Mouse (Mus musculus): ENCODE measurements at regions not wholly inside any gene's neighbourhood (a gene's known extent, or its start where the extent isn't known, plus 50 kb on each side); places are given as distances from the start of the nearest gene placed in this dataset.

DNA sequence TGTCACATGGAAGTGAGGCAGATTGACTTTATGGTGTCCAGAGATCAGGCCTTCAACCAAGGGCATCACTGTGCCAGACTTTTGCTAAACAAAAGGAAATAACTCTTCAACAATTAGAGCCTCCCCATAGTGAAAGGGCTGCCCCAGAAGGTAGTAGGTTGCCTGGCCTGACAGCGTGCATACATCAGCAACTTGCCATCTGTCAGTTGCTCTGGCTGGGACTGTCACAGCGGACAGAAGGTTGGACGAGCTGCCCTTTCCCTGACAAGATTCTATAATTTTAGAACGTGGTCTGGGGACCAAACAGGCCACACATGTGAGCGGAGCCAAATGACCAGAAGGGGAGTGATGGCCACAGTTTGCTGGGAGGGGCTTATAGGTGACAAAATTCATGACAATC is 119.7 kb upstream of the Rpl38 start:
- no peak for DNase-seq

DNA sequence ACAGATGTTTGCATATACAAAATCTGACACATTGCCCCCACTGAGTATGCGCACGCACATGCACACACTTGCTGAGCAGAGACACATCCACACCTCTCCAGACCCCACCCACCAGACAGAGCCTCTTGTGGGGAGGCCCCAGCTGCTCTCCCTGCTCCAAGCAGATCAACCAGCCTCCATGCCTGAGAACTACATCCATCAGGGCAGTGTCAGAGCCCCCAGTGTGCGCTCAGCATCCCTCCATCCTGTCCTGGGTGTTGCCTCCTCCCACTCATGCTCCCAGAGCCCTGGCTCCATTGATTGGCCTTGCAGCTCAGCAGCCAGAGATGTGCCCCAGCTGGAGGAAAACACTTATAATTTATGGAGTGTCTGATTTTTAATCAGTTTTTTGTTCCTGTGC is 124.1 kb upstream of the Rpl38 start:
- DNase-seq: no peak

DNA sequence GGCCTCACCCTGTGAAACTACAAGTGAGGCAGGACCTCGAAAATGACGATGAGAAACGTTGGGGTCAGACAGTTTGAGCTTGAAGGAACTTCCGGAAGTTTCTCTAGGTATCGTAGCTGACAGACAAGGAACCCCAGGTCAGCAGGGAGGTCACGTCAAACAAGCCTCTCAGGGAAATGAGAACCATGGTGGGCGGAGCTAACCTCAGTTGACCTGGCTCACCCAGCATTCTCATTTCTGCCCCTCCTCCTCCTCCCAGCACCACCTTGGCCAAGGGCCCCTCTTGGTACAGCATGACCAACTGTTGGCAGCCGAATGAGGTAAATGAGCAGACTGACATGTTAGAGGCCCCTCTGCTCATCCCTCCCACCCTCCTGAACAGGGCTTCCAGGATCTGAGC is 126.2 kb upstream of the Rpl38 start:
- DNase-seq: no peak

DNA sequence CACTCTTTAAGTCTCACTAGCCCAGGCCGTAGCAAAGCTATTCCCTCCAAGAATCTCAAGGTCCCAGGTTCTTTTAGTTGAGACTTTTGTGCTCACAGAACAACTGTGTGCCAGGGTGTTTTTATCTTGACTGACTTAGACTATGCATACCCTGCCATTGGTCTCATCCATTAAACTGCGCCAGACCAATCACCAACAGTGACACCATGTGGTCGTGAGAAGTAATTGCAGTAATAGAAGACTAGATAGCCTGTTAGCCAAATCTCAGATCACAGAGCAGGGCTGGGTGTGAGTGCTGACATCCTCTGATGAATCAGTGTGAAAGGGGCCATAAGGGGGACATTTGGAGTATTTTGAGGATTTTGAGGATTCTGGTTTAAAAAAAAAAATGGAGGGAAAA is 127.8 kb upstream of the Rpl38 start:
- no peak for DNase-seq

DNA sequence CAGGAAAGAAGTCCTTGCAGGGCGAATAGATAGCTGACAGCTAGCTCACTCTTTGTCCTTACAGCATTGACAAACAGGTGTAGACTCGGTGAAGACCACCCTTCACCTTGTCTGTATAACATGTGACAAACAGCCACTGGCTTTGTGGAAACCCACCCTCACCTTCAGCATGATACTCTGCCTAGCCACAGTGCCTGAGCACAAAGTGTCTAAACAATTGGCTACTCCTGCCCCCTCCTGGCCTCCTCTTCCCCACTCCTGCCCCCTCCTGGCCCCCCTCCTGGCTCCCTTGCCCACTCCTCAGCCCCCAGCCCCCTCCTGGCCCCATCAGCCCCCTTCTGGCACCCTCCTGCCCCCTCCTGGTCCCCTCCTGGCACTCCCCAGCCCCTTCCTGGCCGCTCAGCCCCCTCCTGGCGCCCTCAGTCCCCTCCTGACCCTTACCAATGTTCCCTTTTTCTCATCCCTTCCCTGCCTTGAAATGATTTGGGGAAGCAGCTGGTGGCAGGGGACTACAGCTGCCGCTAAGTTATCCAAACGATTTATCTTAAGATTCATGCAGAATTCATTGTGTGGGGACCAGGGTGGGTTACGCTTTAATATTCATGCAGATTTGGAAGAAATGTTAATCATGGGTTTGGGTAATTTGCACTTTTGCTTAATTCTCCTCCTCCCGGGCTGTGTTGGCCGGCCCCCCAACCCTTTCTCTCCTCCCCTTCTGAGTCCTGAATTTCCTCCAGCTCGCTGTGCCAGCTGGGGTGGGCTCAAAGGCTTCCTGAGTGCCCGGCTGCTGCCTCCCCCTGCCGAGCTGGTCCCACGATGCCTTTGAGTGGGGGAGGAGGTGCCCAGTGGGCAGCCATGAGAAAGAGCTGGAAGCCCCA is 131.5 kb upstream of the Rpl38 start:
- DNase-seq: no peak

DNA sequence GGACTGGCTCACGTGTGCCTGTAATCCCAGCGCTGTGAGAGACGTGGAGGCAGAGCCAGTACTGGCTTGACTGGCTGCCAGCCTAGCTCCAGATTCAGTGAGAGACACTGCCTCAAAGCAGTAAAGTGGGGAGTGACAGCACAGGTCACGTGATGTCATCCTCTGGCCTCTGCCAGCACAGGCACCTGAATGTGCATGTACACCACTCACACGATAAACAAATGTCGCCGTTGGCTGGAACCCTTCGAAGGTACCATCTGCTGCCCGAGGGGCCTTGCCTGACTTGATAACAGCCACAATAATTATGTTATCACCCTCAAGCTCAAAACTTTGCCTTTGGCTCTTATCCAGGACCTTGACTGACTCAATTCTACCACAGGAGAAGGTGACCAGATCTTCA is 132.4 kb upstream of the Rpl38 start:
- DNase-seq: no peak

DNA sequence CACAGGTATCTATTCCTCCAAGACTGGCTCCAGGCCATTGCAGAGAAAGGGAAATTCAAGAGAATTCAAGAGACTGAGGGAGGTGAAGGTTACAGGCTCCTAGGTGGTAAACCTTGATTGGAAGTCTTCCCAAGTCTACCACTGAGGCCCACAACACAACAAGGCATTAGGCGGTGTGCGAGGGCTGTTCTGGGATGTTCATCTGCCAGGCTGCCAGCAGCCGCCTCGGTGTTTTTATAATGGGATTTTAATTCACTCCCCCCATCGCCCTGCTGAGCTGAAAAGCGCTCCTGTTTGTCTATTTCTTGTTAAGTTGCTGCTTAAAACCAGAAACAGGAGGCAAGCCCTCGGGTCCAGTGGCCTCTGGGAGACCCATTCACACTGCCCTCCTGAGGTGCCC is 133.9 kb upstream of the Rpl38 start:
- DNase-seq: no peak

DNA sequence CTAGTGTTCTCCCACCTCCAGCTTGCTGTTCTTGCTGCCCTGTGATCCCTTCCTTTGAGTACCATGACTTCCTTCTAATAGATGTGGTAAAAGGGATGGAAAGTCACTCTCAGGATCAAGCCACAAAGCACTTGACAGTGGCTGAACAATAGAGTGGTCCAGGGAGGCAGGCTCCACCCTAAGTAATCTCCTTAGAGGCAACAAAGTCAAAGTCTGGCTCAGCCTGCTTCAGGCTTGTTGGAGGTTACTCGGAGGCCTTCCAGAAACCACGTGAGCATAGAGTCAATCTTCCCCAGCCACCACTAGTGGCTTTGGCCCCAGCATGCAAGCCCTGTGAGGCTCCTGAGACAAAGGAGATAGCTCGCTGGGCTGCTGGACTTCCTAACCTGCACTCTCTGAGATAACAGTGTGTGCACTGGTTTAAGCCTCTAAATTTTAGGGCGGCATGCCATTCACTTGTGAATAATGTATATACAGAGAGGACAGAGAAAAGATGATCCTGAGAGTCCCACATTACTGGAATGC is 137.0 kb upstream of the Rpl38 start:
- DNase-seq: no peak

DNA sequence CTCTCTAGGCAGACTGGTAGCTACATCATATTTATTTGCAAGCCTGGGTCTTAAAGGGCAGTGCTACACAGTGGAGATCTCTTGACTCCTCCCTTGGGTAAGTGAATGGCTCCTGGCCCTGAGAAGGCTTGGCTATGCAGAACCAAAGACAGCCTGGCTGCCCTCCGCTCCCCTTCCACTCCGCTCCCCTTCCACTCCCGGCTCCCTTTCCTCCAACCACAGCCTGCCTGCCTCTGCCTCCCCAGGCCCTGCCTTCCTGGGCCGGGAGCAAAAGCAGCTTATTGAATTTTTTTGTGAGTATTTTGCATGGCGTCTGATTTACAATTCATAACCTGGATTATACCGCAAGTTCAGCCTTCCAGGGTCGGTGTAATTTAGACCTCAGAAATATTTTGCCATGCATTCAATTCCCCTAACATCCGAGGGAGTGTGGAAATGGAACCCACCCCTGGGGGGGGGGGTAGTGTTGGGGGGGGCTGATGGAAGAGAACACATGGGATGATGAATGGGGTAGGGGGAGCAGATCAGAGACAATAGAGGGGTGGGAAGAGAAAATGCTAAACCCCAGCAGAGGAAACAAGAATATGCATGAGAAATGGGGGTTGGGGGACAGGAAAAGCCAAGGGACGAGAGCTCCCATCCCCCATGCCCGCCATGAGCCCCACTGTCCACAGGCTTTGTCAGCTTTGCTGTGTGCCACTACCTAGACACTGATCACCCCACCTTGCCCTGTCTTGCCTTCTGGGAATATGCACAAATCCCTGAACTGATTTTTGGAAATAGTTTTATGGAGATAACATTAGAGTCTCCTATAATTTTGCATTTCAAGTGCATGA is 139.2 kb upstream of the Rpl38 start:
- DNase-seq: no peak

DNA sequence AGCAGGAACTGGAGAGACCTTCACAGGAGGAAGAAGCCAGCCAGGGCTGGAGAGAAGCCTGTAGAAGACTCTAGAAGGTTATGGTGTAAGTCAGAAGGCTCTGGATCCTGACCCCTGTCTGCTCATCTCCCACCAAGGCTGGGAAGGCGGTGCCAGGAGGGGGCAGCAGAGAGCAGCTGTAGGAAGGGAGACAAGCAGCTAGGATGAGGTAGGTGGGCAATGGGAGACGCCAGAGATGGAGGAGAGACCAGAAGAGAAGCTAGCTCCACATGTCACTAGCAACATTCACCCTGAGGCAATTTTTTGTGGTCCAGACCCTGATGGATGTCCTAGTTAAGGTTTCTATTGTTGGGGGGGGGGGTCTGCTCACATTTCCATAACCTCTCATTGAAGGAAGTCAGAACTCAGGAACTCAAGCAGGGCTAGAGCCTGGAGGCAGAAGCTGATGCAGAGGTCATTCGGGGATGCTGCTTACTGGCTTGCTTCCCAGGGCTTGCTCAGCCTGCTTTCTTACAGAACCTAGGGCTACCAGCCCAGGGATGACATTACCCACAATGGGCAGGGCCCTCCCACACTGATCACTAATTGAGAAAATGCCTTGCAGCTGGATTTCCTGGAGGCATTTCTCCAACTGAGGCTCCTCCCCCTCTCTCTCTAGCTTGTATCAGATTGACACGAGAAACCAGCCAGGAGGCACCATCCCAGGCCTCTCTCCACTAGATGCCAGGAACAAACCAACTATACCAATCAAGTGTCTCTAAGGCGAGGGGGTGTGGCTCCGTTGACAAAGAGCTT is 144.7 kb upstream of the Rpl38 start:
- peak; percentile 93 for DNase-seq

DNA sequence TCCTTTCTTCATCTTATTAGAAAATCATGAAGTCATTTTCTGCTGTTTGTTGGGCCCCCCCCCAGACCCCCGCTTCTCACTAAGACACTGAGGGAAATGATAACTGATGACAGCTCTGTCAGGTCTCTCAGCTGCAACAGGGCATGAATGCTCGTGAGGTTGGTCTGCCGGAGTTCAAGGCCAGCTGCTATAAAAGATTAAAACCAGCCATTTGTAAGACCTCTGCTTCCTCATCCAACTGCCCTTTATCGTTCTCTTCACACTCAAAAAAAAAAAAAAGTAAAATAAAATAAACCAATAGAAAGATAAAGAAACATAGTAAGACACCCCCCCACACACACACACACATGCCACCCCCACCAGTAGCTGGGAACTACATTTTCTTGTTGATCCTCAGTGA is 153.0 kb upstream of the Rpl38 start:
- DNase-seq: no peak

DNA sequence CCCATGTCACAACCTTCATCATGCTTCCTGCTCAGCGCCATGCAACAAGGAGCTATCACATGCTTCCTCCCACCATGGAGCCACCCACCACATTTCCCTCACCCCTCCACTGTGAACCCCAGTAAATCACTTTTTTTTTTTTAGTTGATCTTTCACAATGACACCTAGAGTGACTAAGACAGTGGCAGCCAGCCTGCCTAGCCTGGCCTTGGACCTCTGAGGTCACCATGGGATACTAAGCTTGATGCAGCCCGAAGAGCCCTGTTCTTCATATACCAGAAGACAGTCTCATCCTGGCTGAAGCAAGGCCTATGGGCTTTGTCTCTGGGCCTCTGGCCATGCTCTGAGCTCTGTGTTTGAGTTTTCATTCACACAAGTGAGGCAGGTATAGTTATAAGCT is 154.2 kb upstream of the Rpl38 start:
- DNase-seq: no peak

DNA sequence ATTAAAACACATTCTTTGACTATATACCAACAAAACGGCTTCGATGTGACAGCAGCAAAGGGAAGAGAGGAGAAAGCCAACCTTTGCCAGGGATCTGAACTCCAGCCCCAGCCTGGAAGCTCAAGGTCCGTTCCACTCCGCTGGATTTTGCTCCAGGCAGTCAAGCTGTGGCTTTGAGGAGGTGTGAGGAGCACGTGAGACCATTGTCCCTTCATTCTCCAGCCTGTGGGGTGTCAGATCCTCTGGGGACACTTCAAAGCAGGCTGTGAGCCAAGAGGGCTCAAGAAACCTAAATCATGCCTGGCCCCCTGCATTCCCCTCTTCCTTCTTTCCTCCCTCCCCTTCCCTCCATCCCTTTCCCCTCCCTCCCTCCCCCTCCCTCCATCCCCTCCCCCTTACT is 154.9 kb upstream of the Rpl38 start:
- DNase-seq: no peak

DNA sequence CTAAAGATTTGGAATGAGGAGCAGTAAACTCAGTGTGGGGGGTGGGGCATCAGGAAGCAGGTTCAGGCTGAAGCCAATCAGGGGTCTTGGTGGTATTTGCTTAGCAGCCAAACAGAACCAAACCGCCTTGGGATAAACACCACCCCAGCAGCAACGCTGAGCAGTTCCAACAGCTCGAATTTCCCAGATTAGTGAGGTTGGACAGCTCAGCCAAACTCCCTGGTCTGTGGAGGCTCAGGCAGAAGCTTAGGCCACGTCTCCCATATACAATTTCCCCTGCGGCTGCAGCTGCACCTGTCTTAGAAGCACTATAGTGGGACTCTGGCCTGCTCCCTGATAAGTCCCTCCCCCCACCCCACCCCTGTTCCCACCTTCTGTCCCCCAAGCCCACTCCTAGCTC is 156.3 kb upstream of the Rpl38 start:
- no peak for DNase-seq

DNA sequence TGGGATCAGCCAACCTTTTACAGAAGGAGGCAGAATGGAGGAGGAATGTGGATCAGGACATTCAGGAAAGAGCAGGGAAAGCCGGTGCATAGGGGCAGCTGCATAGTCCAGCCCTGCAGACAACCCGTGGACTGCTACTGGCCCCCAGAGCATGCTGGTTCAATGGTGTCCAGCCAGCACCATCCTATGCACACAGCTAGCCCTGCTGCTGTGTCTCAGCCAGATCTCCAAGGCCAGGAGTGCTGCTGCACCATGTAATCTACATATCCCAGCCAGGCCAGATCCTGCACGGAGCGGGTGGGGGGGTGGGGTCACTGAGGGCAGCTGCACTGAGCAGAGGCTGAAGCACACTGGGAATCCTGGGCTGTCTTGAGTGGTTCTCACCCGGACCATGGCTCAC is 165.8 kb upstream of the Rpl38 start:
- no peak for DNase-seq

DNA sequence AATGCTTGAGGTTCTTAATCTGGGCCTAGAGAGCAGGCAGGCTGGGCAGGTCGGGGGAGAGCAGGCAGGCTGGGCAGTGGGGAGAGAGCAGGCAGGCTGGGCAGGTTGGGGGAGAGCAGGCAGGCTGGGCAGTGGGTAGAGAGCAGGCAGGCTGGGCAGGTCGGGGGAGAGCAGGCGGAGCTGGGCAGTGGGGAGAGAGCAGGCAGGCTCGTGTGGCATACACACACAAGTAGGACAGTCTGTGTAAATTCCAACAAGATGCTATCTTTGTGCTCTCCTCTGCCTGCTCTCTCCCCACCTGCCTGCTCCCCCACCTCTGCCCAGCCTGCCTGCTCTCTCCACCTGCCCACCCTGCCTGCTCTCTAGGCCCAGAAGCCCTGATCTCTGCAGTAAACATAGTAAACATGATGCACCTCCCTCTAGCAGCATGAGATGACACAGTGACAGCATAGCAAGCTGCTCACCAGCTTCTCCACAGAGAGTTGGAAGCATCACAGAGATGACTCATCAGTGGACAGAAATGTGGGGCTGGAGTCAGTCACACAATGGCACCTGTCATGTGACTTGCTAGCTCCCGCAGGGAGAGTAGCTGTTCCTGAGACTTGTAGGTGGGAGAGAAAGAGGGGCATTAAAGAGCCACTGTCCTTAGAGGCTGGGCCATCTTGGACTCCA is 166.3 kb upstream of the Rpl38 start:
- DNase-seq: no peak

DNA sequence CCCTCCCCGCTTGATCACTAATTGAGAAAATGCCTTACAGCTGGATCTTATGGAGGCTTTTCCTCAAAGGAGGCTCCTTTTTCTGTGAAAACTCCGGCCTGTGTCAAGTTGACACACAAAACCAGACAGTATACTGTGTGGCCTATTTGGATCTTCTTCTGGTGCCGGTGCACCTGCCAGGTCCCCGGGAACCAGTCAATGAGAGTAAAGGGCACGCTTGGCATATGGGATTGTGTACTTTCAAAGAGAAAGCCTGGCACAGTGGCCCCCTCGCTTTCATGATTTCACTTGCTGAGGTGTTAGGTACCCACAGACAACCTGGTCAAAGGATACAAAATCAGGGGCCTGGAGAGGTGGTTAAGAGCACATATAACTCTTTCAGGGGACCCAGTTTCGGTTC is 167.9 kb upstream of the Rpl38 start:
- peak; percentile 49 for DNase-seq

DNA sequence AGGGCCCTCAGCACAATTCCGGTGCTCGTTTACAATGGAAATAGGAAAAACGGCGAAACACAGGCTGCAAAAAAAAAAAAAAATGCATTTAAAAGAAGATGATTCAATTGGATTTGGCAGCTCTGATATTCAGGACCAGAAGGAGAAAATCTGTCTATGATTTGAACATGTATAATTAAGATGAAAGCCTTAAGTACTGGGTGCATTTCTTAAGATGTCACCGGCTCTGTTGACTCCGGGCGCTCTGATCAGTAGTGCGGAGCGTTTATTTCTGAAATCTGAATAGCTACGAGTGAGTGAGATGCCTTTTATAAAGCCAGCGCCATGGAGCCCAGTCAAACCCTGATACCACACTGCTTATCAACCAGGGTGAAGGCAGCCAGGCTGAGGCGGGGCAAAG is 168.7 kb upstream of the Rpl38 start:
- no peak for DNase-seq

DNA sequence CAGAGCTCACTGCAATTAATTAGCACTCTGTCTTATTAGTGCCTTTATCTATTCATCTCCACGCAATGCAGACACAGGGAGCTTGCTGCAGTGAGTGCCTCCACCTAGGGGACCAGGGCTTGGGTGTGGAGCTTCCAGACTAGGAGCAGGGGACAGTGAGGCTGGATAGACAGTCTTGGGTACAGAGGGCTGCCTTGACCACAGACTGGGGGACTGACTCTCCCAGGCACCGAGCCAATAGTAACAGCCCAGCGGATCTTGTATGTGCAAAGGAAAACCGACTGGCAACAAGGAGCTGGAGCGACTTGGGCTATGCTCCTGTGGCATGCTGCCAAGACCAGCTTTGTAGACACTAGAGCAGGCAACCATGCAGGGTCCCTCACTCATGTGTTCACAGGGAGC is 172.8 kb upstream of the Rpl38 start:
- DNase-seq: no peak

DNA sequence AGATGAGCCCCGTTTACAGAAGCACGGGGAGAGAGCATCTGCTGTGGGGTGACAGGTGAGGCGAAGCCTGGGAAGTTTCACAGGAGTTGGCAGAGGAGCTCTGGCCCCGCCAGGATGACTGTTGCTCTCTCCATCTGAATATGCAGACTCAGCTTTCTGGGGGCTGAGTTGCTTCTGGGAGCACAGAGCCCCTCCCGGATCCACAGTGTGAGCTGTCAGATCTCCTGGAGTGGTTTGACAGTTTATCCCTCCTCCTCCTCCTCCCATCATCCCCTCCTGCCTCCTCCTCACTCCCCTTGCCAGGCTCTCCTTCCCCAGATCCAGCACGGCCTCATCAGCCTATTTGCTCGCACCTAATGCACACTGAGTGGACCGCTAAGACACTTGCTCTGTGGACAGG is 181.9 kb upstream of the Rpl38 start:
- DNase-seq: no peak

DNA sequence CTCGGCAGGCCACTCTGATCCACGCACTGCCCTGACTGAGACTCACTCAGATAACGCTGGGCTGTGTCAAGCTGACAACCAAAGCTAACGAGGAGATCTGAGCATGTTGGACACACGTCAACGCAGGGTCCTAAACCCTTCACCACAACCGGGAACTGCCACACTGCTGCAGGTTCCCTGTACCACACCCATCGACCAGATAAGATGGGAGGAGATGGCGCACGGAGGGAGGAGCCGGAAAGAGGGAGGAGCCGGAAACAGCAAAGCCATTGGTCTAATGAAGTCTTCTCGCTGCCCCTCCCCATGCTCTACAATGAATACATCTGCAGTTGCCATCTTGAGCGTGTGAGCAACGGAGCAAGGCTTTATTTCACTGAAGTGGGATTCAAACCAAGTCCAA is 182.9 kb upstream of the Rpl38 start:
- no peak for DNase-seq

DNA sequence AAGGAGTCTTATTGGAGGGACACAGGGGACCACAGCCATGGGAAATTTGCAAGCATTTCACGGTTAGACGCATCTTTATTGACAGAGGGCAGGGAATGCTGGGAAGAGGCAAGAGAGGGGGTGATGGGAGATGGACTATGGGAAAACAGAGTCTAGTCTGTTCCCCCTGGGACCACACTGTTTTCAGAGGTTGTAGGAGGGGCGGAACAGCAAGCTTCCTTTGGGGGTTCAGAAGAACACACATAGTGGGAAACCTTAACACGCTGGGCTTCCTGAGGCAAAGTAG is 183.7 kb upstream of the Rpl38 start:
- peak; percentile 92 for DNase-seq
